Mouse (Mus musculus) midbrain, postnatal 0 days (tissue): ENCODE results near the gene Smg6. TPM values are rescaled to one million over a fixed set of nuclear protein-coding genes. Genes with fewer than 3 reads are reported as not detected.
A peak's percentile ranks its signal among the peaks of the same experiment; 100 is the strongest.

ENCODE experiments used
- ATAC-seq: fragments of 200-750 bp; cut with Nextera tagmentation; 2 replicates; pipeline ENCODE4 v1.8.0; 2017; ENCODE audit warnings: moderate number of reproducible peaks, mild to moderate bottlenecking, moderate TSS enrichment, moderate library complexity; ENCODE audit not compliant: low FRiP score
- DNase-seq: peaks from one replicate; pipeline ENCODE4 v3.0.0-alpha.2; 2015; ENCODE audit warnings: low spot score
- H3K27ac ChIP-seq: fragments of 300-500 bp; sonication (generic); 2 replicates; pipeline ENCODE4 v1.5.1; 2014; ENCODE audit warnings: low read depth, mild to moderate bottlenecking, low read length, mixed read lengths
- H3K27me3 ChIP-seq: fragments of 300-500 bp; sonication (generic); 2 replicates; pipeline ENCODE4 v1.6.1; 2014; ENCODE audit warnings: low read length, control low read depth, mixed read lengths; ENCODE audit not compliant: insufficient read depth
- H3K36me3 ChIP-seq: fragments of 300-500 bp; sonication (generic); 2 replicates; pipeline ENCODE4 v1.6.1; 2014; ENCODE audit warnings: low read length, control low read depth, mixed read lengths; ENCODE audit not compliant: insufficient read depth
- H3K4me1 ChIP-seq: fragments of 300-500 bp; sonication (generic); 2 replicates; pipeline ENCODE4 v1.6.1; 2014; ENCODE audit warnings: mild to moderate bottlenecking, control low read depth, antibody characterized with exemption, low read length, mixed read lengths; ENCODE audit not compliant: insufficient read depth
- H3K4me2 ChIP-seq: fragments of 300-500 bp; sonication (generic); 2 replicates; pipeline ENCODE4 v1.6.1; 2014; ENCODE audit warnings: low read depth, mild to moderate bottlenecking, low read length, mixed read lengths; ENCODE audit not compliant: poor library complexity, severe bottlenecking
- H3K4me3 ChIP-seq: fragments of 300-500 bp; sonication (generic); 2 replicates; pipeline ENCODE4 v1.5.1; 2014; ENCODE audit warnings: low read depth, mild to moderate bottlenecking, low read length, moderate library complexity
- H3K9ac ChIP-seq: fragments of 300-500 bp; sonication (generic); replicated peaks from 2 replicates; pipeline ENCODE4 v1.6.1; 2014; ENCODE audit warnings: mild to moderate bottlenecking, low read length, moderate library complexity, mixed read lengths; ENCODE audit not compliant: poor library complexity, severe bottlenecking
- H3K9me3 ChIP-seq: fragments of 300-500 bp; sonication (generic); 2 replicates; pipeline ENCODE4 v1.6.1; 2016; ENCODE audit warnings: low read length, control low read depth
- CTCF ChIP-seq: IDR thresholded peaks from 2 replicates; pipeline ENCODE4 v1.5.1; 2016; ENCODE audit warnings: antibody characterized with exemption, mild to moderate bottlenecking
- WGBS: fragments of 180-500 bp; shearing (Covaris S2); extraction: QIAGEN DNeasy Blood & Tissue Kit; methylation state at CpG from one replicate; pipeline ENCODE4 v1.1.7; 2014; 5-methylcytosine and 5-hydroxymethylcytosine counted together
- polyA plus RNA-seq: library from polyadenylated mRNA; unstranded; fragments of >200 nt; fragmentation: Nextera tagmentation; extraction: Ambion mirVana; gene quantifications from 2 replicates; pipeline ENCODE4 v1.2.1, GENCODE M21; 2015
- total RNA-seq: library from RNA; depleted of rRNA; stranded (reverse); fragments of >200 nt; gene quantifications from 2 replicates; pipeline ENCODE4 v1.2.3, GENCODE M21; 2014

The Smg6 gene
- total and polyA plus RNA-seq, 2 experiments from 2014 or later = 11.9 to 27.7 TPM

GRCm38 (mm10) chr11:74895980-74896900 lies 29.4 kb upstream of the Smg6 start:
- under 1% methylated on average over 47 of the region's 55 CpGs for WGBS
- peak; percentile 57 for TF ChIP-seq CTCF
- Histone ChIP-seq H3K36me3 (peaks cover 17% of the 10 kb centered on the region), H3K27me3 (no peaks in the 10 kb centered on the region), H3K27ac (peak overlapping the region; percentile 94), H3K9me3 (no peaks in the 10 kb centered on the region), H3K4me2 (peak overlapping the region; percentile 73), H3K4me3 (peak overlapping the region; percentile 79), H3K4me1 (peaks cover 5% of the 10 kb centered on the region; the same call in 1 of the 2 replicates), H3K9ac (peak overlapping the region; percentile 84)
- peak; percentile 66 for DNase-seq
- ATAC-seq = peak; percentile 64

GRCm38 (mm10) chr11:74896901-74897677 lies 28.5 kb upstream of the Smg6 start, which contains the start of gene Sgsm2:
Gene Sgsm2, minus strand, starts transcription at chr11:74897060.
- ATAC-seq = peak; percentile 80
- peaks cover 23% of the 10 kb centered on the region for H3K36me3 ChIP-seq
- 1% methylated on average over 61 of the region's 74 CpGs for WGBS

GRCm38 (mm10) chr11:74897678-74898516 lies 27.7 kb upstream of the Smg6 start, which contains the start of gene Tsr1:
Gene Tsr1, plus strand, starts transcription at chr11:74898071.
- H3K4me1 ChIP-seq = peaks cover 5% of the 10 kb centered on the region; the same call in 1 of the 2 replicates
- no peaks in the 10 kb centered on the region for H3K27me3 ChIP-seq
- peak within 1 kb of the TSS; percentile 79 for H3K4me3 ChIP-seq
- no peaks in the 10 kb centered on the region for H3K9me3 ChIP-seq
- H3K36me3 ChIP-seq = peaks cover 28% of the 10 kb centered on the region
- H3K27ac ChIP-seq = peak within 1 kb of the TSS; percentile 94
- H3K4me2 ChIP-seq = peak within 1 kb of the TSS; percentile 73
- 0 out of 2 replicates have a peak, but pooled peaks have one; percentile 8 for TF ChIP-seq CTCF
- peak within 1 kb of the TSS; percentile 84 for H3K9ac ChIP-seq
- ATAC-seq (peak; percentile 88), DNase-seq (peak; percentile 96)
- under 1% methylated on average over 54 of the region's 54 CpGs for WGBS

More at GRCm38 (mm10) chr11:74896901-74897677, 28.5 kb upstream of the Smg6 start, which contains the start of gene Sgsm2:
- Histone ChIP-seq H3K9ac (peak within 1 kb of the TSS; percentile 84), H3K4me2 (peak within 1 kb of the TSS; percentile 73), H3K27me3 (no peaks in the 10 kb centered on the region), H3K9me3 (no peaks in the 10 kb centered on the region), H3K27ac (peak within 1 kb of the TSS; percentile 94), H3K4me3 (peak within 1 kb of the TSS; percentile 79), H3K4me1 (peaks cover 5% of the 10 kb centered on the region; the same call in 1 of the 2 replicates)
- TF ChIP-seq CTCF = no peak
- DNase-seq = peak; percentile 73

- Histone ChIP-seq H3K9me3 (no peaks in the 10 kb centered on the region), H3K4me2 (peak overlapping the region; percentile 73), H3K36me3 (peaks cover 33% of the 10 kb centered on the region), H3K27ac (peak overlapping the region; percentile 94; the same call in 1 of the 2 replicates), H3K9ac (peak overlapping the region; percentile 84), H3K27me3 (no peaks in the 10 kb centered on the region), H3K4me3 (peak overlapping the region; percentile 79), H3K4me1 (peaks cover 5% of the 10 kb centered on the region; the same call in 1 of the 2 replicates)
- DNase-seq (no peak), ATAC-seq (no peak)
- 0% methylated on average over 7 of the region's 7 CpGs for WGBS
- no peak for TF ChIP-seq CTCF
These were observed 27.2 kb upstream of the Smg6 start for GRCm38 (mm10) chr11:74898517-74898827.

GRCm38 (mm10) chr11:74901555-74901954 lies 24.1 kb upstream of the Smg6 start:
- no peak for TF ChIP-seq CTCF
- no peak overlapping the region for H3K9ac ChIP-seq
- no peaks in the 10 kb centered on the region for H3K9me3 ChIP-seq
- DNase-seq = no peak
- no peak overlapping the region for H3K4me3 ChIP-seq
- no peak overlapping the region for H3K27ac ChIP-seq
- H3K4me1 ChIP-seq = no peaks in the 10 kb centered on the region
- no peaks in the 10 kb centered on the region for H3K27me3 ChIP-seq
- no peak overlapping the region for H3K4me2 ChIP-seq
- 94% methylated on average over 6 of the region's 6 CpGs for WGBS
- H3K36me3 ChIP-seq = peaks cover 62% of the 10 kb centered on the region
- ATAC-seq = no peak
